Mouse (Mus musculus): Measurements from ENCODE around the gene Tmem163. TPM values are rescaled to one million over a fixed set of nuclear protein-coding genes. Genes with fewer than 3 reads are reported as not detected.

Tmem163 gene
- polyA plus RNA-seq, 1 experiment from 2014 or later = 28.8 TPM

GRCm38 (mm10) chr1:127625577-127626362 is 53.6 kb downstream of the Tmem163 start:
- Histone ChIP-seq H3K4me3 (no peak overlapping the region), H3K4me1 (replicated peaks) (peaks cover 14% of the 10 kb centered on the region), H3K9me3 (no peaks in the 10 kb centered on the region), H3K27ac (no peak overlapping the region), H3K27me3 (ENCODE audit: insufficient read depth, poor library complexity, severe bottlenecking) (no peaks in the 10 kb centered on the region), H3K36me3 (no peaks in the 10 kb centered on the region)
- 57% methylated on average over 5 of the region's 5 CpGs for WGBS
- peak; percentile 27 for DNase-seq (ENCODE audit: low spot score)

- H3K27me3 ChIP-seq (ENCODE audit: insufficient read depth, poor library complexity, severe bottlenecking) = no peaks in the 10 kb centered on the region
- no peaks in the 10 kb centered on the region for H3K9me3 ChIP-seq
- no peak overlapping the region for H3K4me3 ChIP-seq
- WGBS = 70% methylated on average over 5 of the region's 5 CpGs
- H3K27ac ChIP-seq = no peak overlapping the region
- DNase-seq (ENCODE audit: low spot score) = no peak
- H3K36me3 ChIP-seq = no peaks in the 10 kb centered on the region
- H3K4me1 ChIP-seq (replicated peaks) = peaks cover 14% of the 10 kb centered on the region
Observed at GRCm38 (mm10) chr1:127622349-127622748, 57.0 kb downstream of the Tmem163 start.

GRCm38 (mm10) chr1:127619036-127619435 is 60.3 kb downstream of the Tmem163 start:
- H3K27me3 ChIP-seq (ENCODE audit: insufficient read depth, poor library complexity, severe bottlenecking) = no peaks in the 10 kb centered on the region
- H3K27ac ChIP-seq = 0 out of 2 replicates have a peak overlapping the region, but pooled peaks have one; percentile 8
- no peak overlapping the region for H3K4me3 ChIP-seq
- 85% methylated on average over 6 of the region's 6 CpGs for WGBS
- DNase-seq (ENCODE audit: low spot score) = no peak
- H3K4me1 ChIP-seq (replicated peaks) = no peaks in the 10 kb centered on the region
- H3K36me3 ChIP-seq = no peaks in the 10 kb centered on the region
- H3K9me3 ChIP-seq = no peaks in the 10 kb centered on the region

GRCm38 (mm10) chr1:127610378-127610777 is 69.0 kb downstream of the Tmem163 start:
- Histone ChIP-seq H3K4me3 (no peak overlapping the region), H3K27me3 (ENCODE audit: insufficient read depth, poor library complexity, severe bottlenecking) (no peaks in the 10 kb centered on the region), H3K9me3 (no peaks in the 10 kb centered on the region), H3K4me1 (replicated peaks) (peaks cover 4% of the 10 kb centered on the region; the same call in 1 of the 2 replicates), H3K27ac (no peak overlapping the region), H3K36me3 (no peaks in the 10 kb centered on the region)
- no peak for DNase-seq (ENCODE audit: low spot score)
- WGBS = 83% methylated on average over 3 of the region's 3 CpGs

- H3K36me3 ChIP-seq = no peaks in the 10 kb centered on the region
- no peaks in the 10 kb centered on the region for H3K9me3 ChIP-seq
- WGBS = 85% methylated on average over 2 of the region's 2 CpGs
- H3K4me1 ChIP-seq (replicated peaks) = peaks cover 5% of the 10 kb centered on the region
- H3K4me3 ChIP-seq = no peak overlapping the region
- DNase-seq (ENCODE audit: low spot score) = no peak
- H3K27ac ChIP-seq = no peak overlapping the region
- no peaks in the 10 kb centered on the region for H3K27me3 ChIP-seq (ENCODE audit: insufficient read depth, poor library complexity, severe bottlenecking)
Observed at GRCm38 (mm10) chr1:127609814-127610213, 69.5 kb downstream of the Tmem163 start.

- no peaks in the 10 kb centered on the region for H3K9me3 ChIP-seq
- H3K36me3 ChIP-seq = no peaks in the 10 kb centered on the region
- no peak for DNase-seq (ENCODE audit: low spot score)
- no peak overlapping the region for H3K27ac ChIP-seq
- peaks cover 19% of the 10 kb centered on the region for H3K4me1 ChIP-seq (replicated peaks)
- no peaks in the 10 kb centered on the region for H3K27me3 ChIP-seq (ENCODE audit: insufficient read depth, poor library complexity, severe bottlenecking)
- H3K4me3 ChIP-seq = no peak overlapping the region
- WGBS = 92% methylated on average over 3 of the region's 3 CpGs
Observed at GRCm38 (mm10) chr1:127608326-127608725, 71.0 kb downstream of the Tmem163 start.

GRCm38 (mm10) chr1:127603697-127604631 is 75.4 kb downstream of the Tmem163 start:
- Histone ChIP-seq H3K4me1 (replicated peaks) (peaks cover 16% of the 10 kb centered on the region), H3K27ac (0 out of 2 replicates have a peak overlapping the region, but pooled peaks have one; percentile 24), H3K4me3 (no peak overlapping the region), H3K9me3 (no peaks in the 10 kb centered on the region), H3K27me3 (ENCODE audit: insufficient read depth, poor library complexity, severe bottlenecking) (no peaks in the 10 kb centered on the region), H3K36me3 (no peaks in the 10 kb centered on the region)
- DNase-seq (ENCODE audit: low spot score) = peak; percentile 6
- 61% methylated on average over 9 of the region's 9 CpGs for WGBS

GRCm38 (mm10) chr1:127596143-127596542 is 83.2 kb downstream of the Tmem163 start:
- H3K4me1 ChIP-seq (replicated peaks) = peaks cover 9% of the 10 kb centered on the region; the same call in 1 of the 2 replicates
- no peaks in the 10 kb centered on the region for H3K9me3 ChIP-seq
- 92% methylated on average over 4 of the region's 4 CpGs for WGBS
- no peaks in the 10 kb centered on the region for H3K36me3 ChIP-seq
- H3K4me3 ChIP-seq = no peak overlapping the region
- H3K27me3 ChIP-seq (ENCODE audit: insufficient read depth, poor library complexity, severe bottlenecking) = no peaks in the 10 kb centered on the region
- H3K27ac ChIP-seq = no peak overlapping the region
- DNase-seq (ENCODE audit: low spot score) = no peak

GRCm38 (mm10) chr1:127595735-127596134 is 83.6 kb downstream of the Tmem163 start:
- no peak overlapping the region for H3K27ac ChIP-seq
- 76% methylated on average over 1 of the region's 1 CpGs for WGBS

GRCm38 (mm10) chr1:127589542-127589941 is 89.8 kb downstream of the Tmem163 start:
- H3K4me1 ChIP-seq (replicated peaks) = peaks cover 3% of the 10 kb centered on the region; the same call in 1 of the 2 replicates
- 83% methylated on average over 3 of the region's 3 CpGs for WGBS
- no peak overlapping the region for H3K27ac ChIP-seq
- DNase-seq (ENCODE audit: low spot score) = no peak
- H3K27me3 ChIP-seq (ENCODE audit: insufficient read depth, poor library complexity, severe bottlenecking) = no peaks in the 10 kb centered on the region
- no peak overlapping the region for H3K4me3 ChIP-seq
- no peaks in the 10 kb centered on the region for H3K9me3 ChIP-seq
- H3K36me3 ChIP-seq = no peaks in the 10 kb centered on the region

More at GRCm38 (mm10) chr1:127595735-127596134, 83.6 kb downstream of the Tmem163 start:
- no peak for DNase-seq (ENCODE audit: low spot score)
- Histone ChIP-seq H3K36me3 (no peaks in the 10 kb centered on the region), H3K4me1 (replicated peaks) (peaks cover 9% of the 10 kb centered on the region; the same call in 1 of the 2 replicates), H3K27me3 (ENCODE audit: insufficient read depth, poor library complexity, severe bottlenecking) (no peaks in the 10 kb centered on the region), H3K4me3 (no peak overlapping the region), H3K9me3 (no peaks in the 10 kb centered on the region)

- no peaks in the 10 kb centered on the region for H3K9me3 ChIP-seq
- 90% methylated on average over 5 of the region's 5 CpGs for WGBS
- no peak overlapping the region for H3K27ac ChIP-seq
- no peaks in the 10 kb centered on the region for H3K4me1 ChIP-seq (replicated peaks)
- no peaks in the 10 kb centered on the region for H3K36me3 ChIP-seq
- H3K27me3 ChIP-seq (ENCODE audit: insufficient read depth, poor library complexity, severe bottlenecking) = no peaks in the 10 kb centered on the region
- no peak for DNase-seq (ENCODE audit: low spot score)
- no peak overlapping the region for H3K4me3 ChIP-seq
Observed at GRCm38 (mm10) chr1:127587071-127587470, 92.3 kb downstream of the Tmem163 start.

GRCm38 (mm10) chr1:127586156-127586555 is 93.2 kb downstream of the Tmem163 start:
- H3K4me3 ChIP-seq = no peak overlapping the region
- no peak overlapping the region for H3K27ac ChIP-seq
- no peaks in the 10 kb centered on the region for H3K9me3 ChIP-seq
- no peaks in the 10 kb centered on the region for H3K27me3 ChIP-seq (ENCODE audit: insufficient read depth, poor library complexity, severe bottlenecking)
- H3K4me1 ChIP-seq (replicated peaks) = no peaks in the 10 kb centered on the region
- no peak for DNase-seq (ENCODE audit: low spot score)
- H3K36me3 ChIP-seq = no peaks in the 10 kb centered on the region
- WGBS = 89% methylated on average over 1 of the region's 1 CpGs

- Histone ChIP-seq H3K36me3 (no peaks in the 10 kb centered on the region), H3K27me3 (ENCODE audit: insufficient read depth, poor library complexity, severe bottlenecking) (no peaks in the 10 kb centered on the region), H3K27ac (no peak overlapping the region), H3K4me3 (no peak overlapping the region), H3K4me1 (replicated peaks) (peaks cover 32% of the 10 kb centered on the region), H3K9me3 (no peaks in the 10 kb centered on the region)
- WGBS = 76% methylated on average over 5 of the region's 5 CpGs
- no peak for DNase-seq (ENCODE audit: low spot score)
Observed at GRCm38 (mm10) chr1:127577981-127578380, 101.4 kb downstream of the Tmem163 start.
